Mouse (Mus musculus) neural tube, embryonic 12.5 days (tissue): ENCODE results near the gene Btd. TPM values are rescaled to one million over a fixed set of nuclear protein-coding genes. Genes with fewer than 3 reads are reported as not detected.

Source experiments
- ATAC-seq: fragments of 200-750 bp; cut with Nextera tagmentation; 2 replicates; pipeline ENCODE4 v1.8.0; 2017; ENCODE audit warnings: low read depth, mild to moderate bottlenecking, moderate TSS enrichment, moderate library complexity; ENCODE audit not compliant: low FRiP score
- H3K27ac ChIP-seq: fragments of 300-500 bp; sonication (generic); 2 replicates; pipeline ENCODE4 v1.5.1; 2016
- H3K27me3 ChIP-seq: fragments of 300-500 bp; sonication (generic); replicated peaks from 2 replicates; pipeline ENCODE4 v1.6.1; 2016; ENCODE audit warnings: mild to moderate bottlenecking
- H3K36me3 ChIP-seq: fragments of 300-500 bp; sonication (generic); 2 replicates; pipeline ENCODE4 v1.6.1; 2016; ENCODE audit warnings: mild to moderate bottlenecking
- H3K4me1 ChIP-seq: fragments of 300-500 bp; sonication (generic); 2 replicates; pipeline ENCODE4 v1.6.1; 2016
- H3K4me2 ChIP-seq: fragments of 300-500 bp; sonication (generic); replicated peaks from 2 replicates; pipeline ENCODE4 v1.6.1; 2016; ENCODE audit warnings: mild to moderate bottlenecking
- H3K4me3 ChIP-seq: fragments of 300-500 bp; sonication (generic); 2 replicates; pipeline ENCODE4 v1.5.1; 2016
- H3K9ac ChIP-seq: fragments of 300-500 bp; sonication (generic); 2 replicates; pipeline ENCODE4 v1.6.1; 2016; ENCODE audit warnings: mild to moderate bottlenecking
- H3K9me3 ChIP-seq: fragments of 300-500 bp; sonication (generic); 2 replicates; pipeline ENCODE4 v1.6.1; 2016; ENCODE audit warnings: mild to moderate bottlenecking
- WGBS: fragments of 180-500 bp; shearing (Covaris S2); methylation state at CpG from one replicate; pipeline ENCODE4 v1.1.7; 2016; 5-methylcytosine and 5-hydroxymethylcytosine counted together
- polyA plus RNA-seq: library from polyadenylated mRNA; unstranded; fragments of >200 nt; fragmentation: Nextera tagmentation; extraction: Ambion mirVana; gene quantifications from 2 replicates; pipeline ENCODE4 v1.2.1, GENCODE M21; 2016

The Btd gene
- polyA plus RNA-seq, 1 experiment from 2014 or later: 16.0 TPM

DNA sequence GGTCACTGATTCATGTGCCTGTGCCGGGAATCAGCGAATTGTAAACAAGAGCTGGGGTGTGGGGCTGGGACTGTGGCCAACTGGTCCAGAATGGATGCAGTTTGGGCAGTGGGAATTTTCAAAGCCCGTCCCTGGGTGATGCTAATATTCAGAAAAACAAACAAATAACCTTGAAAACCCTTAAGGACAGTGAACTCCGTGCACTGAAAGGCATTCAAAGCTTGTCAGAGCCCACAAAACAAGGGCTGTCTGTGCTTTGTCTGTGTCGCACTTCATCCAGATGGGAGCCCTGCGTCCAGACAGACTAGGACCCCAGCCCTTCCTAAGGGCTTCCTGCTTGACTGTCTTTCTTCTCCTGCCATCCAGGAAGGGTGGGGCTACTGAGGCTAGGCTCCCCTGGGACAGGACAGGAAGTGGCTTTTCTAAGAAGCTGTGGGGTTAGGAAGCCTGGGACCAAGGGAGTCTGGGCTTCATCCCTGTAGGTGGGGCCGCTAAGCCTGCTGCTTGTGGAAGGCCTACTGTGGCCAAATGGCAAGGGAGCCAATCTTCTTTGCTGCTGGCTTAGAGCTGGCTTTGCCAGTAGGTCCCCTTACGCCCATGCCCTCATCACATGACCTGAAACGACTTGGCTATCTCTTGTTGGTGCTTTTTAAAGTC, 21.9 kb downstream of the Btd start:
- H3K9ac ChIP-seq: peak overlapping the region; percentile 42
- H3K27me3 ChIP-seq: no peaks in the 10 kb centered on the region
- H3K9me3 ChIP-seq: no peaks in the 10 kb centered on the region; the same call in 1 of the 2 replicates
- peak overlapping the region; percentile 62 for H3K4me2 ChIP-seq
- no peaks in the 10 kb centered on the region for H3K36me3 ChIP-seq
- ATAC-seq: peak; percentile 49
- H3K4me1 ChIP-seq: peaks cover 62% of the 10 kb centered on the region
- 19% methylated on average over 9 of the region's 9 CpGs for WGBS
- peak overlapping the region; percentile 29 for H3K4me3 ChIP-seq
- H3K27ac ChIP-seq: peak overlapping the region; percentile 99

DNA sequence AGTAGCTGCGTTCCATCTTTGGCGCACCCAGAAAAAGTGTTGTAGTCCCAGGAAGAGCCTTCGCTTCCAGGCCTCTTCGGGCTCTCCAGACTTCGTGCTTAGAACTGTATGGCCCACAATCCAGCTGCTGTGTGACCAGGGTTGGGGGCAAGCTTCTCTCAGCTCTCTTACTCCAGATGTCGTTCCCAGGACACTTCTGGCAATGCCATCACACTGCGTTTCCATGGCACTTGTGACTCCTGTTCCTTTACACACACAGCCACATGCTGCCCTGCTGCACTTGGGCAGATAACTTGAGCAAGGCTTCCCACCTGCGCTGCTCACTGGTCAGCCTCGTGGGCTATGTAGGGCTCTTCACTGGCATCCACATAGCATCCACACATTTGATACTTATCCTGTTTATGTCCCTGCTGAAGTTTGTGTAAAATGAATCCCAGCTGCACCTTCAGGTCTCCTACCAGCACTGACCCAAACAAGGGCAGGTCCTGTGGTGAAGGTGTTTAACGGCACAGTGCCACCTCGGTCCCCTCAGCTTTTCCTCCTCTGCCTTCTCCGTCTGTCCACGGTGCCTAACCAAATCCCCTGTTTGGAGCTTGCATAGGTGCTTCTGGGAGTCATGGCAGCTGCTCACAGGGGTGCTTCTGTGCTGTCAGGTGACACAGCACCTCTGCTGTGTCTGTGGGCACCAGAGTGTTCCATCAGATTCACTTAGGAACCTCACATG, 22.7 kb downstream of the Btd start:
- Histone ChIP-seq H3K9me3 (no peaks in the 10 kb centered on the region; the same call in 1 of the 2 replicates), H3K36me3 (no peaks in the 10 kb centered on the region), H3K27ac (peak overlapping the region; percentile 99), H3K9ac (no peak overlapping the region), H3K27me3 (no peaks in the 10 kb centered on the region), H3K4me1 (peaks cover 62% of the 10 kb centered on the region), H3K4me3 (no peak overlapping the region), H3K4me2 (peak overlapping the region; percentile 62; the same call in 1 of the 2 replicates)
- no peak for ATAC-seq
- WGBS: 90% methylated on average over 13 of the region's 13 CpGs

DNA sequence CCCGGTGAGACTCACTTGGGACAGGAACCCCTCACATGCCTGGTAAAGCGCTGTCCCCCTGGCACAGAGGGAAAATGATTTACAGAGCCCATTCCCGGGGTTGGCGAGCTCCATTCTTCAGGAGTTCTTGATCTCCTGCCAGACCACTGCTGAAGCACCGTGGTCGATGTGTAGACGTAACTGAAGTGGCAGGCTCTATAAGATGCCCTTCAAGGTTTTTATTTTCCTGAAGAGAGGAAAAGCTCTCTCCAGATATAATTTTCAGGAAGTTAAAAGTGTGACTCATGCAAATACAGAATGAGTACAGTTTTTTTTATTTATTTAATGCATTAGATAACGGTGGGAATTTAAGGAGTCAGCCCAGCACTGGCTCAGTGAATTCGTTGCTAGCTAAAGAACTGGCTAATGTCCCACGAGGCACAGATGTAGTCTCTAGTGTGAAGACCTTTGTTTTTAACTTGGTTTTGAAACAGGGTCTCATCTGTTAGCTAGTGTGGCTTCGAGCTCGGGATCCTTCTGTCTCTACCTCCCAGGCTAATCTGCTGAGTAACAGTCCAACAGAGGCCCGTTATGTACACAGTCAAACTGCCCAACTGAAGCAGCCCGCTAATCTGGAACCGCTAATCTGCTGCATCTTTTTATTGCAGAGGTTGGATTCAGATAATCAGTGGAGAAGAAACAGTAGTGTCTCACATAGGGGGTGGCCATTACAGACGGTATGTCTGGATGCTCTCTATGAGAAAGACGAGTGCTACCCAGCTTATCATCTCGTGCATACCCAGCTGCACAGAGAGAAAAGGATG, 23.5 kb downstream of the Btd start:
- WGBS: 52% methylated on average over 18 of the region's 18 CpGs
- H3K27me3 ChIP-seq: no peaks in the 10 kb centered on the region
- ATAC-seq: no peak
- no peak overlapping the region for H3K9ac ChIP-seq
- no peaks in the 10 kb centered on the region for H3K36me3 ChIP-seq
- no peaks in the 10 kb centered on the region; the same call in 1 of the 2 replicates for H3K9me3 ChIP-seq
- peak overlapping the region; percentile 99; the same call in 1 of the 2 replicates for H3K27ac ChIP-seq
- H3K4me3 ChIP-seq: no peak overlapping the region
- H3K4me1 ChIP-seq: peaks cover 62% of the 10 kb centered on the region
- no peak overlapping the region for H3K4me2 ChIP-seq

DNA sequence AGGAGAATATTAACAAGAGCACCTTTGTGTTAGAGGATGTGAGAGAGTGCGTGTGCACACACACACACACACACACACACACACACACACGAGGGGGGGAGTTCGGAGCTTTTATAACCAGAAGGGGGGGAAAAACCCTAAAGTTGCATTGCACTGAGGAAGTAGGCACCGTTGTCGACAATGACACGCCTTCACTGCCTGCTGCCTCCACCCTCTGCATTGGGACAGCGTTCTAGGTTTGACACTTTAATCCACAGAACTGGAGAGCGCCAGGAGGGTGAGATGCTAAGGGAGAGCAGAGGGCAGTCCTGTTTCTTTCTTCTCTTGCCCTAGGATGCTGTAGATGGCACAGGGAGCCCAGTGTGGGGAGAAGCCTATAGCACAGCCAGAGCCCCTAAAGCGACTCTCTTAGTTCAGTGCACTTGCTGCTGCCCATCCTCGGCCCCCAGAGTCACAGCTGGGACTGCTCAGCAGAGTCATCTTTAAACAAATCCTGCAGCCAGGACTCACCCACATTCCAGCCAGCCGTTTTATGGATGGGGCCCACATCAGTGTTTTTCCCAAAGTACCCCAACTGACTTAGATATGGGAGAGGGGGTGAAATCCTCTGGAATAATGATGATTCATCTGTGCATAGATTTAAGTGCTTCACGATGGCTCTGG, 24.2 kb downstream of the Btd start:
- Histone ChIP-seq H3K27ac (0 out of 2 replicates have a peak overlapping the region, but pooled peaks have one; percentile 11), H3K9ac (no peak overlapping the region)
- WGBS: 65% methylated on average over 12 of the region's 12 CpGs

DNA sequence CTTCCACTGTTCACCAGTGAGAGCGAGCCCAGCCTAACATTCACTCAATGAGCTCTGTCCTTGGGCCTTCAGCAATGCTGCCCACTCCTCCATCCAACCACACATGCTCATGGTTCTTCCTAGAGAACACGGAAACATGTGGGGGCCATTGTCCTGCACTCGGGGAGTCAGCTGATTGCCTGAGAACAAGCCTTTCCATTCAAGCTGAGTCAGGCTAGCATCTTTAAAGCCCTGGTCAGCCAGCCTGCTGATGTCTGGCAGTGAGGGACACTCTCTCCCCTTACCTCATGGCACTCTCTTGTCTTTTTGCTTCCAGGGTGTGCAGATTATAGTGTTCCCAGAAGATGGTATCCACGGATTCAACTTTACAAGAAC, 24.7 kb downstream of the Btd start:
- H3K9ac ChIP-seq: no peak overlapping the region
- no peak overlapping the region for H3K4me3 ChIP-seq
- no peaks in the 10 kb centered on the region for H3K27me3 ChIP-seq
- no peak overlapping the region for H3K4me2 ChIP-seq
- no peak overlapping the region for H3K27ac ChIP-seq
- H3K36me3 ChIP-seq: no peaks in the 10 kb centered on the region
- WGBS: 74% methylated on average over 4 of the region's 4 CpGs
- peaks cover 61% of the 10 kb centered on the region for H3K4me1 ChIP-seq
- no peaks in the 10 kb centered on the region; the same call in 1 of the 2 replicates for H3K9me3 ChIP-seq
- ATAC-seq: no peak

More for the DNA sequence above, 24.2 kb downstream of the Btd start:
- no peak for ATAC-seq
- H3K4me1 ChIP-seq: peaks cover 62% of the 10 kb centered on the region
- no peak overlapping the region for H3K4me3 ChIP-seq
- no peaks in the 10 kb centered on the region; the same call in 1 of the 2 replicates for H3K9me3 ChIP-seq
- H3K4me2 ChIP-seq: no peak overlapping the region
- H3K36me3 ChIP-seq: no peaks in the 10 kb centered on the region
- H3K27me3 ChIP-seq: no peaks in the 10 kb centered on the region

DNA sequence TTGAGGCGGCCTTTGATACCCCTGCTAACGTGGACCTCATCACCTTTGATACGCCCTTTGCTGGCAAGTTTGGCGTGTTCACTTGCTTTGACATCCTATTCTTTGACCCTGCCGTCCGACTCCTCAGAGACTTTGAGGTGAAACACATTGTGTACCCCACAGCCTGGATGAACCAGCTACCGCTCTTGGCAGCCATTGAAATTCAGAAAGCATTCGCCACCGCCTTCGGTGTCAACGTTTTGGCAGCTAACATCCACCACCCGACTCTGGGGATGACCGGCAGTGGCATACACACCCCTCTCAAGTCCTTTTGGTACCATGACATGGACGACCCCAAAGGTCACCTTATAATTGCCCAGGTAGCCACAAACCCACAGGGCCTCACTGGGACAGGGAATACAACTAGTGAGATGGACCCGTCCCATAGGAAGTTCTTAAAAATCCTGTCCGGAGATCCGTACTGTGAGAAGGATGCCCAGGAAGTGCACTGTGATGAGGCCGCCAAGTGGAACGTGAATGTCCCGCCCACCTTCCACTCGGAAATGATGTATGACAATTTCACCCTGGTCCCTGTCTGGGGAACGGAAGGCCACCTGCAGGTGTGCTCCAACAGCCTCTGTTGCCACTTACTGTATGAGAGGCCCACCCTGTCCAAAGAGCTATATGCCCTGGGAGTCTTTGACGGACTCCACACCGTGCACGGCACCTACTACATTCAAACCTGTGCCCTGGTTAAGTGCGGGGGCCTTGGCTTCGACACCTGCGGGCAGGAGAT, 26.3 kb downstream of the Btd start:
- Histone ChIP-seq H3K27ac (no peak overlapping the region), H3K4me3 (no peak overlapping the region), H3K9ac (no peak overlapping the region), H3K4me2 (no peak overlapping the region), H3K27me3 (no peaks in the 10 kb centered on the region), H3K4me1 (peaks cover 53% of the 10 kb centered on the region), H3K9me3 (no peaks in the 10 kb centered on the region; the same call in 1 of the 2 replicates), H3K36me3 (no peaks in the 10 kb centered on the region)
- 95% methylated on average over 28 of the region's 28 CpGs for WGBS
- ATAC-seq: no peak

DNA sequence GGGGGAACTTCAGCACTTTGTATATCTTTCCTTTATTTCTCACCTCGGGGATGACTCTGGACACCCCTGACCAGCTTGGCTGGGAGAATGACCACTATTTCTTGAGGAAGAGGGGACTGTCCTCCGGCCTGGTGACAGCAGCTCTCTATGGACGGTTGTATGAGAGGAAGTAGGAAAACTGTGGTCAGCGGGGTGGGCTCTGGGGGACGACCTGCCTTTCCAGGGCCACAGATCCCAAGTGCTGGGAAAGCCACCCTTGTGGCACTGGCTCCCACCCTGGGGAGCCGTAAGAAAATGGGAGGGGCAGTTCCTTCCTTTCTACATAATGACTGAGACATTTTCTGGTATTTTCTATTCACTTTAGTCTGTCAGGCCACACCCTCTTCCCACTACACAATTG, 26.9 kb downstream of the Btd start:
- H3K27ac ChIP-seq: no peak overlapping the region

DNA sequence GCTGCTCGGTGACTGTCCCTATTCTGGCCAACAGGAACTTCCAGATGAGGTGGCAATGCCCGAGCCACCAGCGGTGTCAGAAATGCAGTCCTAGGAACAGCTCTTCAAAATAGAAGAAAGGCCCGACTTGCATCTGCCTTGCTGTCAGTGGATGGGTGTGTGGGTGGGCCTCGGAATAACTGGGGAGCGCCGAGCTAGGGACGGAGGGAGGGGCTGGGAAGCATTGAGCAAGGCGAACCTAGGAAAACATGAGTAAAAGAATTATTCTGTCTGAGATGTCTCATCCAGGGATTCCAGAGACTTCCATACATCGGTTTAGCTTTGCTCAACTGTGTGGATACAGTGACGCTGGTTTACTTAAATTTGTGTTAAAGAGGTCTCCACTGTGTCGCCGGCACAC, 27.5 kb downstream of the Btd start:
- Histone ChIP-seq H3K27ac (no peak overlapping the region), H3K4me1 (peaks cover 41% of the 10 kb centered on the region), H3K36me3 (no peaks in the 10 kb centered on the region), H3K9ac (no peak overlapping the region), H3K4me3 (no peak overlapping the region), H3K27me3 (no peaks in the 10 kb centered on the region), H3K9me3 (no peaks in the 10 kb centered on the region; the same call in 1 of the 2 replicates), H3K4me2 (no peak overlapping the region)
- 87% methylated on average over 13 of the region's 13 CpGs for WGBS
- ATAC-seq: no peak

More for the DNA sequence above, 26.9 kb downstream of the Btd start:
- Histone ChIP-seq H3K9me3 (no peaks in the 10 kb centered on the region; the same call in 1 of the 2 replicates), H3K4me2 (no peak overlapping the region), H3K4me1 (peaks cover 47% of the 10 kb centered on the region), H3K4me3 (no peak overlapping the region), H3K36me3 (no peaks in the 10 kb centered on the region), H3K9ac (no peak overlapping the region), H3K27me3 (no peaks in the 10 kb centered on the region)
- 92% methylated on average over 6 of the region's 6 CpGs for WGBS
- ATAC-seq: no peak

DNA sequence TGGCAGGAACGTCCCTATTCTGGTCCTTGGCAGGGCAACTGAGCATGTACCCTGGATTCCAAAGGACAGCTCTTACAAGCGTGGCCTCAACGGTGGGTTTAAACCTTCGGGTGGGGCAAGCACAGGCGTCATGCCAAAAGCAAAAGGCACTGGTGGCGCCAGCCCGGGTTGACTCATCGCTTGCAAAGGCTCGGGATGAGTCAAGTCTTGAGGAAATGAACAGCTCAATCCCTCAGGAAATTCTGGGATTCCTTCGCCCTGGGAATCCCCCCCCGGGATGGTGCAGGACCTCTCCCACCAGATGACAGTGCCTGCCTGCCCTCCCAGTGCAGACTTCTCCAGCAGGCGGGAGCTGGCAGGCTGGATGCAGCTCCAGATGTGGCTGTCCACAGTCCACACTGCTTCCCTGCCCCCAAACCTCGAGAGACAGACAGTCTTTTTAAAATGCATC, 28.4 kb downstream of the Btd start:
- Histone ChIP-seq H3K4me2 (peak overlapping the region; percentile 17), H3K9ac (no peak overlapping the region), H3K9me3 (no peaks in the 10 kb centered on the region; the same call in 1 of the 2 replicates), H3K27me3 (no peaks in the 10 kb centered on the region), H3K27ac (peak overlapping the region; percentile 37), H3K4me3 (no peak overlapping the region), H3K36me3 (no peaks in the 10 kb centered on the region), H3K4me1 (peaks cover 32% of the 10 kb centered on the region)
- 0 out of 2 replicates have a peak, but pooled peaks have one; percentile 59 for ATAC-seq
- 58% methylated on average over 13 of the region's 13 CpGs for WGBS

DNA sequence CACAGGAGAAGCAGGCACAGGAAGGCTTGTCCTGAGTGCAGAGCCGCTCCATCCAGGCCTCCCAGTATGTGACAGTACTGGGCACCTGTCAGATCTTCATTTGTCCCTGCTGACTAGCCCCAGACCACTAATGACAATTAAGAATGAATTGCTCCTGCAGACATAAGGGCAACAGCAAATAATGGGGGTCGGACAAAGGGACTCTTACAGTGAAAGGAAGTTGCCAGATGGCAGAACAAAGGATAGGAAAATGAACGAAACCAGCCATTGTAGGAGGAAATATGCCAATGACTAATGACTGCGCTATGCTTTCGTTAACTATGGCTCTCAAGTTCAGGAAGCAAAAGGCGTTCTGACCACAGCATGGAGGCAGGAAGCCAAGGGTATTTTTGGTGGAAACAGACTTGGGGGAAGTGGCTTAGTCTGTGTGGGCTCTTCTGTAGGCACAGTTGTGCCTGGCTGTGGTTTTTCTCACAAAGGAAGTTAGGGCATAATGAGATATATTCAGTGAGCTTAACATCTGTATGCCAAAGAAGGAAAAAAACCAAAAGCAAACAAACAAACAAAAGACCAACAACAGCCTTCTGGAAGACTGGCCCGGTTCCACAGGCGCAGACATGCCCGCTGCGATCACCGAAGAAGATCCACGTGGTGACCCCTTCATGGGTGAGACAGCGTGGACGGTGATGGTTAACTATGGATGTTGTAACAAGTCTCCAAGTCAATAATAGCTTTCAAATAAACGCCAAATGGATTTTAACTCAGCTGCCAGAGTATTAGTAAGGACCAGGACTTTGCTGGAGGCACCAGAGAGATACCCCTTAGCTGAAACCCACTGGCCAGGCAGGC, 29.0 kb downstream of the Btd start:
- Histone ChIP-seq H3K4me3 (no peak overlapping the region), H3K36me3 (no peaks in the 10 kb centered on the region), H3K27me3 (no peaks in the 10 kb centered on the region), H3K27ac (peak overlapping the region; percentile 37), H3K4me2 (peak overlapping the region; percentile 17), H3K9ac (no peak overlapping the region), H3K4me1 (peaks cover 26% of the 10 kb centered on the region), H3K9me3 (no peaks in the 10 kb centered on the region; the same call in 1 of the 2 replicates)
- peak; percentile 51; the same call in 1 of the 2 replicates for ATAC-seq
- 65% methylated on average over 15 of the region's 15 CpGs for WGBS
